Mouse (Mus musculus) hindbrain, postnatal 0 days (tissue): ENCODE data around the gene Slc7a9. TPM values are rescaled to one million over a fixed set of nuclear protein-coding genes. Genes with fewer than 3 reads are reported as not detected.

Experiments used
- ATAC-seq: fragments of 200-750 bp; cut with Nextera tagmentation; 2 replicates; pipeline ENCODE4 v1.8.0; 2017; ENCODE audit warnings: mild to moderate bottlenecking, moderate TSS enrichment, moderate library complexity
- DNase-seq: peaks from one replicate; pipeline ENCODE4 v3.0.0-alpha.2; 2015; ENCODE audit warnings: low spot score
- H3K27ac ChIP-seq: fragments of 300-500 bp; sonication (generic); 2 replicates; pipeline ENCODE4 v1.5.1; 2014; ENCODE audit warnings: mild to moderate bottlenecking
- H3K27me3 ChIP-seq: fragments of 300-500 bp; sonication (generic); 2 replicates; pipeline ENCODE4 v1.6.1; 2014; ENCODE audit warnings: low read length, mixed read lengths; ENCODE audit not compliant: insufficient read depth
- H3K36me3 ChIP-seq: fragments of 300-500 bp; sonication (generic); 2 replicates; pipeline ENCODE4 v1.6.1; 2014; ENCODE audit warnings: low read length, mixed read lengths; ENCODE audit not compliant: insufficient read depth
- H3K4me1 ChIP-seq: fragments of 300-500 bp; sonication (generic); 2 replicates; pipeline ENCODE4 v1.6.1; 2014; ENCODE audit warnings: antibody characterized with exemption, low read length, mixed read lengths; ENCODE audit not compliant: insufficient read depth
- H3K4me2 ChIP-seq: fragments of 300-500 bp; sonication (generic); 2 replicates; pipeline ENCODE4 v1.6.1; 2014; ENCODE audit warnings: low read depth, mild to moderate bottlenecking, low read length, moderate library complexity, mixed read lengths
- H3K4me3 ChIP-seq: fragments of 300-500 bp; sonication (generic); 2 replicates; pipeline ENCODE4 v1.5.1; 2014; ENCODE audit warnings: low read length
- H3K9ac ChIP-seq: fragments of 300-500 bp; sonication (generic); replicated peaks from 2 replicates; pipeline ENCODE4 v1.6.1; 2014; ENCODE audit warnings: mild to moderate bottlenecking, low read length, moderate library complexity, mixed read lengths
- H3K9me3 ChIP-seq: fragments of 300-500 bp; sonication (generic); 2 replicates; pipeline ENCODE4 v1.6.1; 2016; ENCODE audit warnings: low read length, mixed read lengths
- CTCF ChIP-seq: IDR thresholded peaks from 2 replicates; pipeline ENCODE4 v1.5.1; 2016; ENCODE audit warnings: antibody characterized with exemption, control low read depth, low read depth
- WGBS: fragments of 180-500 bp; shearing (Covaris S2); extraction: QIAGEN DNeasy Blood & Tissue Kit; methylation state at CpG from one replicate; pipeline ENCODE4 v1.1.7; 2014; 5-methylcytosine and 5-hydroxymethylcytosine counted together
- polyA plus RNA-seq: library from polyadenylated mRNA; unstranded; fragments of >200 nt; fragmentation: Nextera tagmentation; extraction: Ambion mirVana; gene quantifications from 2 replicates; pipeline ENCODE4 v1.2.1, GENCODE M21; 2015
- total RNA-seq: library from RNA; depleted of rRNA; stranded (reverse); fragments of >200 nt; gene quantifications from 2 replicates; pipeline ENCODE4 v1.2.3, GENCODE M21; 2014; rRNA removed

Gene Slc7a9
- total RNA-seq, result not detected in 2 replicates
- polyA plus RNA-seq, result 0.11 TPM in 1 of 2 replicates, not detected in the other

DNA sequence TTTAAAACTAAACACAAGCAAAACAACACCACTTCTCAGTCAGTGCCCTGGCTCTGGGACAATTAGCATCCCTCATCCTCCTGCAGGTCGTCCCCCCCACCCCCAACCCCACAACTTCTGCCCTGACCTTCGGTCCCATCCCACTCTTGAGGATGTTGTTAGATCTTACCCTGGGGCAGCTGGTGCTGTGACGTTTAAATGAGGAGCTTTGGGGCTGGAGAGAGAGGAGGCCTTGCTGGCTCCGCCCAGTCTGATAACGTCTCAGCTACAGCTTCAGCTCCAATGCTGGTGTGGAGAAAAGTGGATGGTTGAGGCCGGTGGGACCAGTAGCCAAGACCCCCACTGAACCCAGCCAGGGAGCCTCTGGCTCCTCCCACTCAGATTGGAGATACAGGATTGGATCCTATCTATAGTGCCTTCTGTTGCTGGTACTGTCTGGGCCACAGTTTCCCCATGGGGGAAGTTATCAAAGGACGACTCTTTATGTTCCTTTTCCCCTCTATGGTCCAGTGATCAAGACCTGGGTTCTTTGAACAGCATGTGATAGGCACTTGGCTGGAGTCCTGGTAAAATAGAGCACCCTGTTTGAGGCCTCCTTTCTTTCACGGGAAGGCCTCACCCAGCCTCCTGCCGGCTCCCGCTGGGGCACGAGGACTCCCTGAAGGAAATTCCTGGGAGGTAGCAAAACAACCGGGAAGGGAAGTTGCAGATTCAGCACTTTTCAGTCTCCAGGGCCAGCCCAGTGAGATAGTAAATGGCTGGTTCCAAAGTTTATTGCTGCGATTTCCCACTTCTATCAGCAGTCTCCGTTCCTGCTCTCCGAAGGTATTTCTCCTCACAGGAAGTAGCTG is at the start of gene Slc7a9:
Gene Slc7a9, plus strand, starts transcription at position 801 of the 851 bp plus-strand sequence.
- Histone ChIP-seq H3K36me3 (no peaks in the 10 kb centered on the region), H3K27me3 (no peaks in the 10 kb centered on the region), H3K4me2 (no peak within 1 kb of the TSS), H3K9me3 (no peaks in the 10 kb centered on the region), H3K9ac (no peak within 1 kb of the TSS), H3K27ac (no peak within 1 kb of the TSS), H3K4me1 (no peaks in the 10 kb centered on the region), H3K4me3 (no peak within 1 kb of the TSS)
- no peak for ATAC-seq
- TF ChIP-seq CTCF, result no peak
- WGBS, result 31% methylated on average over 15 of the region's 15 CpGs
- no peak for DNase-seq

DNA sequence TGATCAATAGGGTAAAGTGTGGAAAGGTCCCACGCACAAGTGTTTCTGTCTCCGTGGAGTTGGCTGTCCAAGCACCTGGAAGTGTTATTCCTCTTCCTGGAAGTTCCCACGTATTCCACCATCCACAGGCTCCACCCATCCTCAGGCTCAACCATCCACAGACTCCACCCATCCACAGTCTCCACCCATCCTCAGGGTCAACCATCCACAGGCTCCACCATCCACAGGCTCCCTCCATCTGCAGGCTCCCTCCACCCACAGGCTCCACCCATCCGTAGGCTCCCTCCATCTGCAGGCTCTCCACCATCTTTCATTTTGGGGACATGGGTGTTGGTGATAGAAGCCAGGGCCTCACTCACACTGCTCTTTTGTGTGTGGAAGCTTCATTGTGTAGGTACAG is 47.4 kb upstream of the Slc7a9 start:
- Histone ChIP-seq H3K9me3 (no peaks in the 10 kb centered on the region), H3K36me3 (peaks cover 35% of the 10 kb centered on the region), H3K4me3 (no peak overlapping the region), H3K4me2 (no peak overlapping the region), H3K4me1 (peaks cover 7% of the 10 kb centered on the region), H3K9ac (no peak overlapping the region), H3K27ac (no peak overlapping the region), H3K27me3 (no peaks in the 10 kb centered on the region)
- no peak for TF ChIP-seq CTCF
- WGBS, result 91% methylated on average over 4 of the region's 4 CpGs
- ATAC-seq (no peak), DNase-seq (no peak)

DNA sequence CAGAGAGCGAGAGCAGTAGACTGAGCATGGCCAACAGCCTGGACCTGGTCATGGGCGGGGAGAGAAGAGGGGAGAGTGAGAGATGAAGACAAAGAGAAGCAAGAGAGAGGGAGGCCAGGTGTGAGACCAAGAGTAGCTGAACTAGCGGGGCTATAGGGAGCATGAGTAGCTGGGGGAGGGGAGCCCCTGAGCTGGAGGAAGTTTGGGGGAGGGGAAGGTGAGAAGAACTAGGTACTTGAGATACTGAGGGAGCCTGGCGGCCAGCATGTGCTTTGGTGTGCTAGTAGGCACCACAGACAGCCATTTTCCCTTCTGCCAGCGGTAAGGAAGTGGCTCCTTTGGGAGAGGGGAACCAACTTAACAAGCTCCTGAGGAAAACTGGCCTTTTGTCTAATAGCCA is 33.4 kb upstream of the Slc7a9 start:
- no peak for DNase-seq
- 84% methylated on average over 5 of the region's 5 CpGs for WGBS
- no peak overlapping the region for H3K4me3 ChIP-seq
- no peaks in the 10 kb centered on the region for H3K9me3 ChIP-seq
- no peak for ATAC-seq
- H3K4me1 ChIP-seq, result no peaks in the 10 kb centered on the region
- no peaks in the 10 kb centered on the region for H3K27me3 ChIP-seq
- no peak for TF ChIP-seq CTCF
- H3K36me3 ChIP-seq, result peaks cover 31% of the 10 kb centered on the region
- H3K9ac ChIP-seq, result no peak overlapping the region
- H3K27ac ChIP-seq, result no peak overlapping the region
- H3K4me2 ChIP-seq, result no peak overlapping the region

DNA sequence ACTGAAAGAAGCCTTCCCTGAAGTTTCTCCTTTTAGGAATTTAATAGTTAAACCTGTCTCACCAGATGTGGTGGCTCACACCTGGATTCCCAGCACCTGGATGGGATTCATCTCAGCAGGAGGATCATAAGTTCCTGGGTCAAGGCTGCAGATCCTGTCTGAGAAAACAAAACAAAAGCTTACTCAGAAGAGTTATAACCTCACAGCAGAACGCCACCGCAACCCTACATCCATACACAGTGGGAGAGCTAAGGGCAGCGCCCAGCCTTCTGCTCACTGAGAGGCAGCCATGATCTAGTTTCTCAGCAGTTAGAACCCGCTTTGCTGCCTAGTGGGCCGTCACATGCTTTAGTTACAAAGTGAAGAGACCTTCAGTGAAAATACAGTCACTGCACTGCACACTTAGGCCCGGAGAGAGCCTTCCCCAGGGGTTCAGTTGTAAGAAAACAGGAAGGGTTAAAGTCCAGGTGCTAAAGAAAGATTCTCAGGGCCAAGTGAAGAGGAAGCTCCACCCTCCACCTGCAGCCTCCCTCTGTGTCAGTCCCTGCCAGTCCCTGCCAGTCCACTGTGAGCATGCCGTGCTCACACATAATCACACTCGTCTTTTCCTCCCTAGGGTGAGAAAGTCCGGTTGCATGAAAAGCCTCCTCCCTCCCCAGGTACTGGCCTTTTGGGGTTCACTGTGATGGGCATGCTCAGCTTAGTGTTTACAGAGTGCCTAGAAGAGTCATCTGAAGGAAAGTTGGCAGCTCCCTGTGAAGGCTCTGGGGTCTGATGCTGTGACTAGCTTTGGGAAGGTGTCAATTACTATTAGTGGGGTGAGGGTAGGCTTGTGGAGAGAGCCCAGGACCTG is 32.6 kb upstream of the Slc7a9 start:
- WGBS, result 86% methylated on average over 9 of the region's 9 CpGs

DNA sequence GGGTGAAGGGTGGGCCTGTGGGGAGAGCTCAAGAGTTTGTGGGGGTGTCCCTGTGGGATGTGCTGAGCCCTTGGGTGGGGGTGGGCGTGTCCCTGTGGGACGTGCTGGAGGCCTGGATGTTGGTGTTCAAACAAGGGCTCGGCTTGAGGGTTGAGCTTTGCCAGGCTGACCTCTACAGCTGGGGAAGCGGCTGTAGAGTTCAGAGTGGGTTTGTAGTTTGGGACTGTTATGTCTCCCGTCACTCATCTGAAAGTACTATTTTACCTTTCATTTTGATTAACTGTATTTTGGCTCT is 32.0 kb upstream of the Slc7a9 start:
- no peak overlapping the region for H3K9ac ChIP-seq
- no peaks in the 10 kb centered on the region for H3K4me1 ChIP-seq
- no peak overlapping the region for H3K4me3 ChIP-seq
- H3K27me3 ChIP-seq, result no peaks in the 10 kb centered on the region
- H3K4me2 ChIP-seq, result no peak overlapping the region
- ATAC-seq (no peak), DNase-seq (no peak)
- H3K36me3 ChIP-seq, result peaks cover 22% of the 10 kb centered on the region
- 92% methylated on average over 5 of the region's 5 CpGs for WGBS
- TF ChIP-seq CTCF, result no peak
- no peaks in the 10 kb centered on the region for H3K9me3 ChIP-seq
- no peak overlapping the region for H3K27ac ChIP-seq

More for the DNA sequence above, 32.6 kb upstream of the Slc7a9 start:
- no peaks in the 10 kb centered on the region for H3K4me1 ChIP-seq
- H3K4me3 ChIP-seq, result no peak overlapping the region
- no peaks in the 10 kb centered on the region for H3K9me3 ChIP-seq
- no peak for ATAC-seq
- H3K9ac ChIP-seq, result no peak overlapping the region
- H3K4me2 ChIP-seq, result no peak overlapping the region
- no peak for DNase-seq
- H3K27me3 ChIP-seq, result no peaks in the 10 kb centered on the region
- no peak overlapping the region for H3K27ac ChIP-seq
- no peak for TF ChIP-seq CTCF
- H3K36me3 ChIP-seq, result peaks cover 23% of the 10 kb centered on the region

DNA sequence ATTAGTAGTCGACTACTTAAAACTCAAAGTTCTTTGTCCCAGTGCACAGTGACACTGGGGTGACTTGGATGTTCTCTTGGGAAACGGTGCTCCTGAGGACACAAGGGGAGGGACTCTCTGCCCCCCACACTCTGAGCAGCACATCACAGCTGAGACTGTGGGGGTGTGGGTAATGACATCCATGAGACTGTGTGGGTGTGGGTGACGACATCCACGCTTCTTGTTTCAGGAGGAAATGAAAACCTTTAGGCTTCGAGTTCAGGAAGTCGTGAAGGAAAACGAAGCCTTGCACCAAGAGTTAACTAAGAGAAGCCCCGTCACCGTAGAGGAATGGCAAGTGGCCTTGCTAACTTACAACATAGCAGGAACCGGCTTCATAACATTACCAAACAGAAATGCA is 25.5 kb upstream of the Slc7a9 start:
- ATAC-seq, result no peak
- Histone ChIP-seq H3K4me2 (no peak overlapping the region), H3K27me3 (no peaks in the 10 kb centered on the region), H3K36me3 (peaks cover 30% of the 10 kb centered on the region), H3K4me3 (no peak overlapping the region), H3K27ac (no peak overlapping the region), H3K9me3 (no peaks in the 10 kb centered on the region), H3K9ac (no peak overlapping the region), H3K4me1 (no peaks in the 10 kb centered on the region)
- 92% methylated on average over 10 of the region's 10 CpGs for WGBS
- no peak for DNase-seq
- TF ChIP-seq CTCF, result no peak
